Mouse (Mus musculus) liver, postnatal 0 days (tissue): ENCODE results near the gene Lhfp. TPM values are rescaled to one million over a fixed set of nuclear protein-coding genes. Genes with fewer than 3 reads are reported as not detected.

Source experiments
- ATAC-seq: fragments of 200-750 bp; cut with Nextera tagmentation; 2 replicates; pipeline ENCODE4 v1.8.0; 2017; ENCODE audit warnings: mild to moderate bottlenecking, moderate library complexity
- DNase-seq: peaks from one replicate; pipeline ENCODE4 v3.0.0-alpha.2; 2016
- H3K27ac ChIP-seq: fragments of 300-500 bp; sonication (generic); 2 replicates; pipeline ENCODE4 v1.5.1; 2014; ENCODE audit warnings: antibody characterized with exemption, moderate library complexity, mild to moderate bottlenecking, low read depth
- H3K27me3 ChIP-seq: fragments of 300-500 bp; sonication (generic); 2 replicates; pipeline ENCODE4 v1.6.1; 2014; ENCODE audit warnings: low read length, control low read depth, mixed read lengths; ENCODE audit not compliant: insufficient read depth
- H3K36me3 ChIP-seq: fragments of 300-500 bp; sonication (generic); replicated peaks from 2 replicates; pipeline ENCODE4 v1.6.1; 2014; ENCODE audit warnings: mild to moderate bottlenecking, control low read depth, low read length, moderate library complexity, mixed read lengths; ENCODE audit not compliant: insufficient read depth
- H3K4me1 ChIP-seq: fragments of 300-500 bp; sonication (generic); 2 replicates; pipeline ENCODE4 v1.6.1; 2014; ENCODE audit warnings: antibody characterized with exemption, mild to moderate bottlenecking, control low read depth; ENCODE audit not compliant: insufficient read depth
- H3K4me2 ChIP-seq: fragments of 300-500 bp; sonication (generic); 2 replicates; pipeline ENCODE4 v1.6.1; 2014; ENCODE audit warnings: low read depth, mild to moderate bottlenecking, low read length, moderate library complexity, mixed read lengths
- H3K4me3 ChIP-seq: fragments of 300-500 bp; sonication (generic); 2 replicates; pipeline ENCODE4 v1.5.1; 2014; ENCODE audit warnings: low read depth, low read length
- H3K9ac ChIP-seq: fragments of 300-500 bp; sonication (generic); replicated peaks from 2 replicates; pipeline ENCODE4 v1.6.1; 2014; ENCODE audit warnings: mild to moderate bottlenecking, moderate library complexity
- H3K9me3 ChIP-seq: fragments of 300-500 bp; sonication (generic); 2 replicates; pipeline ENCODE4 v1.6.1; 2016; ENCODE audit warnings: mild to moderate bottlenecking, control low read depth, low read length, mixed read lengths
- CTCF ChIP-seq: sonication (generic); IDR thresholded peaks from 2 replicates; pipeline ENCODE4 v1.5.1; 2016; ENCODE audit warnings: antibody characterized with exemption, low read depth
- EP300 ChIP-seq: IDR thresholded peaks from 2 replicates; pipeline ENCODE4 v1.6.1; 2016; ENCODE audit warnings: antibody characterized with exemption, low read depth, mild to moderate bottlenecking
- WGBS: fragments of 180-500 bp; shearing (Covaris S2); extraction: QIAGEN DNeasy Blood & Tissue Kit; methylation state at CpG from one replicate; pipeline ENCODE4 v1.1.7; 2014; ENCODE audit not compliant: insufficient replicate concordance; 5-methylcytosine and 5-hydroxymethylcytosine counted together
- polyA plus RNA-seq: library from polyadenylated mRNA; unstranded; fragments of >200 nt; fragmentation: Nextera tagmentation; extraction: Ambion mirVana; gene quantifications from 2 replicates; pipeline ENCODE4 v1.2.1, GENCODE M21; 2015

Lhfp gene
- polyA plus RNA-seq, 1 experiment from 2014 or later, result 10.4 TPM

DNA sequence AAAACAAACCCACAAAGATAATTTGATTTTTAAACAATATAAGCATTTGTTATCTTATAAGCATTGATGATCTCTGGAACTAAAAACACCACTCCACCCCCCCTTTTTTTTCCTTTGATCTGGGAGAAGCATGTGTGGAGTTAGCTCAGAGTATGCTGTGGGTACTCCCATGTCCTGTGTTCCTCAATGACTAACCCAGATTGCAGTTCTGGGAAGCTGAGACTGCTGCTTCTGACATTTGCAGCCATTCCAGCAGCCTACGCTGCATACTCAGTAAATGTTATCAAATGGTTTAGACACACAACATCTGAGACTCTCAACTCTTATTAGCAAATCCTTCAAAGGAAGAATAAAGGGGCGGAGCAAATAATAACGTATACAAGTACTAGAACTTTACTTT, 128.2 kb downstream of the Lhfp start:
- Histone ChIP-seq H3K27ac (no peak overlapping the region), H3K9ac (no peak overlapping the region), H3K36me3 (no peaks in the 10 kb centered on the region), H3K27me3 (no peaks in the 10 kb centered on the region), H3K4me3 (no peak overlapping the region), H3K9me3 (no peaks in the 10 kb centered on the region), H3K4me1 (no peaks in the 10 kb centered on the region), H3K4me2 (no peak overlapping the region)
- TF ChIP-seq EP300, result no peak
- no peak for ATAC-seq
- no peak for DNase-seq
- 86% methylated on average over 3 of the region's 3 CpGs for WGBS

DNA sequence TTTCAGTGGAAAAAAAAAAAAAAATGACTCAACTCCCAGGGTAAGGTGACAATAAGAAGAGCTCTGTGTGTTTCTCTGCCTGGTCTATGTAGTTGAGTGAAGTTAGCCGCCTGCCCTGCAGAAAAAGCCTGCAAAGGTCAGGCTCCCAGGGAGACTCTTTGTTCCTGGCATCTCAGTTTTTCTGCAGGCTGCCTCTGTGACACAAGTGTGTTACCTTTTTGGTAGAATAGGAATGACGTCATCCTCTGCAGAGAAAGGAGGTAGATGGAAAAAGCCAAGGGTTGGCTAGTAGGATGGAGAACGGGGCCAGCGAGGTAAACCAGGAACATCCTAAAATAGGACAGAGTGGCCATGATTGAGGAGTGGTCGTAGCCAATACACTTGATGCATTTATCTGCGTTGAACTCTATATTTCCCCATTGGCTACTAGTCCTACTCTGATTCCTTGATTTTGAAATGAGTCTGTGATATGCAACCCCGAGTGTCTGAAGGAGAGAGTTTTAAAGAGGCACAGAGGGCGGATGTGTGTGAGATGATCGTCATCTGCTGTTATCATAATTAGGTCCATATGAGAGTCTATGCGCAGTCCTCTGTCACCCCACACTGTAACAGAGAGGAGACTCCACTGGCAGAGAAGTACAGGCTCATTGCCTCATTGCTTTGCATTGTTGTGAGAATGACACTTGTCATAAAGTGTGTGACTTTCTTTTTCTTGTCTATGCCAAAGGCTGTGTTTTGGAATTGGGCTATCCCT, 132.2 kb downstream of the Lhfp start:
- WGBS, result 85% methylated on average over 10 of the region's 10 CpGs
- Histone ChIP-seq H3K9ac (no peak overlapping the region), H3K27ac (no peak overlapping the region), H3K4me2 (no peak overlapping the region), H3K9me3 (no peaks in the 10 kb centered on the region), H3K4me1 (no peaks in the 10 kb centered on the region), H3K27me3 (no peaks in the 10 kb centered on the region), H3K4me3 (no peak overlapping the region), H3K36me3 (no peaks in the 10 kb centered on the region)
- TF ChIP-seq EP300, result no peak
- TF ChIP-seq CTCF, result no peak
- DNase-seq (no peak), ATAC-seq (no peak)

GRCm38 (mm10) chr3:53179936-53180335, 138.6 kb downstream of the Lhfp start:
- H3K9me3 ChIP-seq, result no peaks in the 10 kb centered on the region
- no peak overlapping the region for H3K9ac ChIP-seq
- no peaks in the 10 kb centered on the region for H3K27me3 ChIP-seq
- 83% methylated on average over 6 of the region's 6 CpGs for WGBS
- DNase-seq (no peak), ATAC-seq (no peak)
- no peaks in the 10 kb centered on the region for H3K4me1 ChIP-seq
- TF ChIP-seq CTCF, result no peak
- TF ChIP-seq EP300, result no peak
- H3K36me3 ChIP-seq, result no peaks in the 10 kb centered on the region
- H3K27ac ChIP-seq, result no peak overlapping the region
- H3K4me2 ChIP-seq, result no peak overlapping the region
- no peak overlapping the region for H3K4me3 ChIP-seq

DNA sequence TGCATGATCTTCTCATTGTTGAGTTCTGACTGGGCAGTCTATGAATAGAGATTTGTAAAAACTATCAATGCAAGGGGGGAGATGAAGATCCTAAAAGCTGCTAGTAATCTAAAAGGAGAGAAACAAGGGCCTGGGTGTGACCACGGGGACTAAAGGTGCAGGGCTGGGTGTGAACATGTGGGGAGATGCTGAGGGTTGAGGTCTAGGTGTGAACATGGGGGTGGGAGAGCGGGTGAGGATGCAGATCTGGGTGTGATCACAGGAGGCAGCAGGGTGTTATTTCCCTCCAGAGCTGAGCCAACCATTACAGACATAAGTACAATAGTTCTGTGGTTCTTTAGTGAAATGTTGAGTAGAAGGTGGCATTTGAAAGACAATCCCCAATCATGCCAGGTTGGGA, 144.1 kb downstream of the Lhfp start:
- Histone ChIP-seq H3K4me3 (no peak overlapping the region), H3K27me3 (no peaks in the 10 kb centered on the region), H3K4me1 (no peaks in the 10 kb centered on the region), H3K36me3 (no peaks in the 10 kb centered on the region), H3K9me3 (no peaks in the 10 kb centered on the region), H3K4me2 (no peak overlapping the region), H3K9ac (no peak overlapping the region), H3K27ac (no peak overlapping the region)
- no peak for DNase-seq
- ATAC-seq, result no peak
- 72% methylated on average over 2 of the region's 2 CpGs for WGBS
- TF ChIP-seq EP300 (no peak), CTCF (no peak)

GRCm38 (mm10) chr3:53193441-53193840, 152.1 kb downstream of the Lhfp start:
- no peaks in the 10 kb centered on the region for H3K4me1 ChIP-seq
- no peaks in the 10 kb centered on the region for H3K9me3 ChIP-seq
- no peak overlapping the region for H3K4me3 ChIP-seq
- H3K36me3 ChIP-seq, result no peaks in the 10 kb centered on the region
- 69% methylated on average over 4 of the region's 4 CpGs for WGBS
- H3K27me3 ChIP-seq, result no peaks in the 10 kb centered on the region
- no peak for DNase-seq
- H3K9ac ChIP-seq, result no peak overlapping the region
- no peak overlapping the region for H3K4me2 ChIP-seq
- H3K27ac ChIP-seq, result no peak overlapping the region
- TF ChIP-seq CTCF (no peak), EP300 (no peak)
- no peak for ATAC-seq

DNA sequence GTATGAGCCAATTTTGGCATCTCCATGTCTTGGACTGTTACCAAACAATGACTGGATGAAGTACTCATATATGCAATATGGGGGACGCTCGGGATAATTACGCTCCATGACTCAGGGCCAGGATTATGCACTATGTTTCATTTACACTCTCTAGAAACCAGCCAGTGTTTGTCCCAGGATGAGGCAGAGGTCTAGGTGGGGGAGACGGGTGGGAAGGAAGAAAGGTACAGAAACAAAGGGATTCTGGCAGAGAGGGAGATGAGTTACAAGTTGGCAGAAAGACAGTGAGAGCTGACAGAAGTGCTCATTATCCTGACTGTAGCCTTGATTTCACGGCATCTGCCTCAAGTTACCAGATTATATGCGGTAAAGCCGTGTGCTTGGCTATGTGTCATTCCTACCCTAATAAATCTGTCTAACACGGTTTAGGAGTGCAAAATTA, 154.4 kb downstream of the Lhfp start:
- Histone ChIP-seq H3K9ac (no peak overlapping the region), H3K4me2 (no peak overlapping the region), H3K4me1 (no peaks in the 10 kb centered on the region), H3K36me3 (no peaks in the 10 kb centered on the region), H3K4me3 (no peak overlapping the region), H3K27me3 (no peaks in the 10 kb centered on the region), H3K27ac (no peak overlapping the region), H3K9me3 (no peaks in the 10 kb centered on the region)
- DNase-seq (no peak), ATAC-seq (no peak)
- no peak for TF ChIP-seq CTCF
- TF ChIP-seq EP300, result no peak
- 83% methylated on average over 8 of the region's 8 CpGs for WGBS
